In the genomic region with DNA sequence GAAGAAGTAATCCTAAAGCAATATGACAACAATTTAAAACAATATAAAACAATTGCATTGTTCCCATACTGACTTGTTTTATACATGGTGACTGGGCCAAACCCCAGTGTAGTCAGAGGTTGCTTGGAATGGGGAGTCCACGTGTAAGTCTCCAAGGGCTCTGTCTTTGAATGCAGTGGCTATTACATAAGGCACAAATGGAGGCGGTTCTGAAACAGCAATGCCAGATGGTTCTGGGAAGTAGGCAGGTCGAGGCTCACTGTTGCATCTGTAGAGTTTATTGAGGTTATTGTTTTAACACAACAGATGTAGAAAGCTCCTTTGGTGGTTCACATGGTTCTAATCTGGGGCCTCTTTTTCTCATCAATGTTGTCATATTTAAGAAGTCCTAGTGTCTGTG, we compare ENCODE assay signal across 22 mouse cellular contexts.
"Had no signal": no experiment of that assay in that cellular context is flagged by ENCODE, and none has a peak within 500 bp of the region (broad histone marks: within the 10 kb centered on the region; RNA-seq: fewer than 3 reads in every experiment).

No protein-coding gene starts in this region.

- H3K4me3 ChIP-seq: gastrocnemius, adult 2 months; heart, embryonic 10.5 days; heart, embryonic 12.5 days; hindbrain, embryonic 10.5 days; hindbrain, embryonic 12.5 days; intestine, embryonic 15.5 days; limb, embryonic 10.5 days; limb, embryonic 12.5 days; liver, embryonic 13.5 days; liver, embryonic 15.5 days had no signal

- DNase-seq: gastrocnemius, adult 2 months; gastrocnemius, postnatal 10 days; gastrocnemius, postnatal 25 days; heart, adult 18-20 months; heart, postnatal 10 days; heart, postnatal 4 days; kidney, adult 18-20 months; kidney, adult 8-10 months; kidney, postnatal 10 days; kidney, postnatal 25 days; kidney, postnatal 4 days; liver; liver, embryonic 13.5 days had no signal

- H3K27ac ChIP-seq: gastrocnemius, adult 2 months; heart, embryonic 10.5 days; hindbrain, embryonic 10.5 days; hindbrain, embryonic 12.5 days; hindbrain, embryonic 14.5 days; intestine, embryonic 15.5 days; limb, embryonic 10.5 days; limb, embryonic 12.5 days; liver, embryonic 15.5 days had no signal
